Mouse (Mus musculus) kidney, postnatal 0 days (tissue): ENCODE measurements around the gene Rpl18a. TPM values are rescaled to one million over a fixed set of nuclear protein-coding genes. Genes with fewer than 3 reads are reported as not detected.

ENCODE experiments used
- ATAC-seq: fragments of 200-750 bp; cut with Nextera tagmentation; replicated peaks from 2 replicates; pipeline ENCODE4 v1.8.0; 2017; ENCODE audit warnings: low read depth, moderate number of reproducible peaks, moderate TSS enrichment, moderate library complexity; ENCODE audit not compliant: low FRiP score
- DNase-seq: peaks from one replicate; pipeline ENCODE4 v3.0.0-alpha.2; 2016; ENCODE audit warnings: low spot score
- H3K27ac ChIP-seq: fragments of 300-500 bp; sonication (generic); 2 replicates; pipeline ENCODE4 v1.5.1; 2014; ENCODE audit warnings: mild to moderate bottlenecking
- H3K27me3 ChIP-seq: fragments of 300-500 bp; sonication (generic); 2 replicates; pipeline ENCODE4 v1.6.1; 2014; ENCODE audit warnings: low read length, mixed read lengths; ENCODE audit not compliant: insufficient read depth
- H3K36me3 ChIP-seq: fragments of 300-500 bp; sonication (generic); 2 replicates; pipeline ENCODE4 v1.6.1; 2014; ENCODE audit warnings: low read length, mixed read lengths; ENCODE audit not compliant: insufficient read depth
- H3K4me1 ChIP-seq: fragments of 300-500 bp; sonication (generic); replicated peaks from 2 replicates; pipeline ENCODE4 v1.6.1; 2014; ENCODE audit warnings: antibody characterized with exemption, low read length, mixed read lengths; ENCODE audit not compliant: insufficient read depth
- H3K4me2 ChIP-seq: fragments of 300-500 bp; sonication (generic); 2 replicates; pipeline ENCODE4 v1.6.1; 2014; ENCODE audit warnings: mild to moderate bottlenecking, low read length, moderate library complexity, mixed read lengths
- H3K4me3 ChIP-seq: fragments of 300-500 bp; sonication (generic); replicated peaks from 2 replicates; pipeline ENCODE4 v1.5.1; 2014; ENCODE audit warnings: low read depth, low read length
- H3K9ac ChIP-seq: fragments of 300-500 bp; sonication (generic); 2 replicates; pipeline ENCODE4 v1.6.1; 2014; ENCODE audit warnings: low read depth, low read length
- H3K9me3 ChIP-seq: fragments of 300-500 bp; sonication (generic); replicated peaks from 2 replicates; pipeline ENCODE4 v1.6.1; 2016; ENCODE audit warnings: low read length, inconsistent platforms, mixed read lengths
- CTCF ChIP-seq: IDR thresholded peaks from 2 replicates; pipeline ENCODE4 v1.5.1; 2016; ENCODE audit warnings: antibody characterized with exemption, low read depth, mild to moderate bottlenecking, moderate library complexity
- WGBS: fragments of 180-500 bp; shearing (Covaris S2); extraction: QIAGEN DNeasy Blood & Tissue Kit; methylation state at CpG from one replicate; pipeline ENCODE4 v1.1.7; 2014; 5-methylcytosine and 5-hydroxymethylcytosine counted together
- polyA plus RNA-seq: library from polyadenylated mRNA; unstranded; fragments of >200 nt; fragmentation: Nextera tagmentation; extraction: Ambion mirVana; gene quantifications from 2 replicates; pipeline ENCODE4 v1.2.1, GENCODE M21; 2015

The Rpl18a gene
- polyA plus RNA-seq, 1 experiment from 2014 or later = 5,941 TPM

DNA sequence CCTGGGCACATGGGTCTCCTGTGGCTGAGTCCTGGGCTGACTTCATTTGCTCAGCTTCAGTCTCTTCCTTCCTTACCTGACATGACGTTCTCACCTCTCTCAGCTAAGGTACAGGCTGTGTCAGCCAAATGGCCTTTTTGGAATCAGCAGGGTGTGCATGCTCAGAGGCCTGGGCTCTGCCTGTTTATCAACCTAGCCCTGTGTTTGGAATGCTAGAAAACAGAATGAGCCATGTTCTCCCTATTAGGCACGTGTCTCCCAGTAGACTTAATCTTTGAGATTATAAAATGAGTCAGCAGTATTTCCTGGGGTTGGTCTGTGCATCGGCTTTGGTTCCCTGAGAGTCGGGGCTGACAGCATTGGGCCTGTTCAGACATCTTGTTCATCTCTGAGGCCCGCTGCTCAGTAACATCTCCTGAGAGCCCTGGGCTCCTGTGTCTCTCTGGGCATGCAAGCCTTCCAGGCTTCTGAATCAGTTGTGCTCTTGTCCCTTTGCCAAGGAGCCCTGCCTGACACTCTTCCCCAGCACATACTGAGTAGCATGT is 31.6 kb upstream of the Rpl18a start:
- H3K9ac ChIP-seq = no peak overlapping the region
- DNase-seq (no peak), ATAC-seq (no peak)
- no peaks in the 10 kb centered on the region for H3K27me3 ChIP-seq
- no peaks in the 10 kb centered on the region for H3K4me1 ChIP-seq
- no peaks in the 10 kb centered on the region for H3K9me3 ChIP-seq
- no peak overlapping the region for H3K4me2 ChIP-seq
- TF ChIP-seq CTCF = no peak
- H3K36me3 ChIP-seq = no peaks in the 10 kb centered on the region
- H3K4me3 ChIP-seq = no peak overlapping the region
- no peak overlapping the region for H3K27ac ChIP-seq
- WGBS = 80% methylated on average over 5 of the region's 5 CpGs

DNA sequence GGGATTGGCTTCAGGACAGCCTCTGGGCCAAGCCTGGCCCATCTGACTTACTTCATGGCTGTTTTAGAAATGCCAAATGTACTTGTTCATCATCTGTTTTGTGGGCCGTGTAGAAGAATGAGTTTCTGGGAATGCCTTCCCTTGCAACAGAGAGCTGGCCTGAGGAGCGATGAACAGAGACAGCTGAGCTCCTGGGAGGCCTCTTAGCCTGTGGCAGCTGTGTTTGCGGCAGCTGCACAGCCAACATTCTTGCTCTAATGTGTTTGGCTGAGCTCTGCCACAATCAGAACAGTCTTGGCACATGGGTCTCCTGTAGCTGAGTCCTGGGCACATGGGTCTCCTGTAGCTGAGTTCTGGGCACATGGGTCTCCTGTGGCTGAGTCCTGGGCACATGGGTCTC is 30.9 kb upstream of the Rpl18a start:
- TF ChIP-seq CTCF = no peak
- no peak overlapping the region for H3K4me2 ChIP-seq

DNA sequence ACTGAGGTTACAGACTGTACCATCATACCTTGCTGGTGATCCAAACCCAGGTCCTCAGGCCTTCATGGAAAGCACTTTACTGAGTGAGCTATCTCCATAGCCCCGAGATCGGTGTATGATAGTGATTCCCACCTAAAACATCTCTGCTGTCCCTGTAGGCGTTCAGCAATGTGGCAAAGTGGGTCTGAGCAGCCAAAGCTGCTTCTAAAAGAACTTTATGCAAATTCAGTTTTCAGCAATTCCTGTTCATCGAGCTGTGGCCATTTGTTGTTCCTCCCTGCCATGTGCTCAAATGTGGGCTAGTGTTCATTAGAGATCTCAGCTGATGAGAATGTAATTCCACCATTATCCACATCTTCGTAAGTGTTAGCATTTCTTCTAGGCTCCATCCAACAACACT is 29.2 kb upstream of the Rpl18a start:
- H3K4me1 ChIP-seq = no peaks in the 10 kb centered on the region
- H3K36me3 ChIP-seq = no peaks in the 10 kb centered on the region
- no peak for DNase-seq
- H3K9me3 ChIP-seq = no peaks in the 10 kb centered on the region
- H3K4me3 ChIP-seq = no peak overlapping the region
- WGBS = 86% methylated on average over 5 of the region's 5 CpGs
- no peak for TF ChIP-seq CTCF
- H3K27me3 ChIP-seq = no peaks in the 10 kb centered on the region
- no peak overlapping the region for H3K27ac ChIP-seq
- no peak for ATAC-seq
- no peak overlapping the region for H3K9ac ChIP-seq
- H3K4me2 ChIP-seq = no peak overlapping the region

More for the DNA sequence above, 30.9 kb upstream of the Rpl18a start:
- WGBS = 76% methylated on average over 3 of the region's 3 CpGs
- Histone ChIP-seq H3K9me3 (no peaks in the 10 kb centered on the region), H3K4me3 (no peak overlapping the region), H3K9ac (no peak overlapping the region), H3K36me3 (no peaks in the 10 kb centered on the region), H3K27ac (no peak overlapping the region), H3K27me3 (no peaks in the 10 kb centered on the region), H3K4me1 (no peaks in the 10 kb centered on the region)
- ATAC-seq (no peak), DNase-seq (no peak)

DNA sequence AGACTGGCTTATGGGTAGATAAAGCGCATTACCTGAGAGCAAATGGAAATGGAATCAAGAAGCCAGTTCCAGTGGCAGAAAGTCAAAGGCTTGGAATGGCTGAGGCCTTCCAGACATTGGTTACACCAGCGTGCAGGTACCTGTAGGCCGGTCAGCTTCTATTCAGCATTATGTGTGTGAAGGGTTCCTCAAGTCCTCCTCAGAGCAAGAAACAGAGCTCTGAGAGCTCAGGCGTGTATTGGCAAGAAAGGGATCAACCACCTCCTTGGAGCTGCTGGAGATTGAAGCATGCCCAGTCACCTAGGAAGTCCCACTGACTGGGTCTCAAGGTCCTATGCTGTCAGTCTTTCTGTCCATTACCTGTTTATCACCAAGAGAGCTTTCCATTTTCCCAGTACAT is 28.5 kb upstream of the Rpl18a start:
- H3K4me1 ChIP-seq = no peaks in the 10 kb centered on the region
- ATAC-seq (no peak), DNase-seq (no peak)
- H3K27ac ChIP-seq = no peak overlapping the region
- H3K9me3 ChIP-seq = no peaks in the 10 kb centered on the region
- H3K36me3 ChIP-seq = no peaks in the 10 kb centered on the region
- H3K4me2 ChIP-seq = no peak overlapping the region
- 93% methylated on average over 4 of the region's 4 CpGs for WGBS
- no peak overlapping the region for H3K4me3 ChIP-seq
- H3K9ac ChIP-seq = no peak overlapping the region
- H3K27me3 ChIP-seq = no peaks in the 10 kb centered on the region
- no peak for TF ChIP-seq CTCF

DNA sequence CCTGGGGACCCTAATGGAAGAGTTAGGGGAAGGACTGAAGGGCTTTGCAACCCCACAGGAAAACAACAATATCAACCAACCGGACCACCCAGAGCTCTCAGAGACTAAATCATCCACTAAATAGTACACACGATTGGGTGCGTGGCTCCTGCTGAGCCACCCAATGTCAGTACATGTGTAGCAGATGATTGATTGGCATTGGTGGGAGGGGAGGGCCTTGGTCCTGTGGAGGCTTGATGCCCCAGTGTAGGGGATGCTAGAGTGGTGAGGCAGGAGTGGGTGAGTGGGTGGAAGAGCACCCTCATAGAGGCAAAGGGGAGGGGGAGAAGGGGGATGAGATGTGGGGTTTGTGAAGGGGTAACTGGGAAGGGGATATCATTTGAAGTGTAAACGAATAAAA is 26.9 kb upstream of the Rpl18a start:
- Histone ChIP-seq H3K27me3 (no peaks in the 10 kb centered on the region), H3K4me2 (no peak overlapping the region), H3K9ac (no peak overlapping the region), H3K36me3 (0 out of 2 replicates have a peak, but pooled peaks cover under 1% of the 10 kb centered on the region), H3K4me1 (no peaks in the 10 kb centered on the region), H3K27ac (no peak overlapping the region), H3K4me3 (no peak overlapping the region), H3K9me3 (no peaks in the 10 kb centered on the region)
- TF ChIP-seq CTCF = no peak
- no peak for ATAC-seq
- DNase-seq = no peak
- WGBS = 83% methylated on average over 4 of the region's 4 CpGs

DNA sequence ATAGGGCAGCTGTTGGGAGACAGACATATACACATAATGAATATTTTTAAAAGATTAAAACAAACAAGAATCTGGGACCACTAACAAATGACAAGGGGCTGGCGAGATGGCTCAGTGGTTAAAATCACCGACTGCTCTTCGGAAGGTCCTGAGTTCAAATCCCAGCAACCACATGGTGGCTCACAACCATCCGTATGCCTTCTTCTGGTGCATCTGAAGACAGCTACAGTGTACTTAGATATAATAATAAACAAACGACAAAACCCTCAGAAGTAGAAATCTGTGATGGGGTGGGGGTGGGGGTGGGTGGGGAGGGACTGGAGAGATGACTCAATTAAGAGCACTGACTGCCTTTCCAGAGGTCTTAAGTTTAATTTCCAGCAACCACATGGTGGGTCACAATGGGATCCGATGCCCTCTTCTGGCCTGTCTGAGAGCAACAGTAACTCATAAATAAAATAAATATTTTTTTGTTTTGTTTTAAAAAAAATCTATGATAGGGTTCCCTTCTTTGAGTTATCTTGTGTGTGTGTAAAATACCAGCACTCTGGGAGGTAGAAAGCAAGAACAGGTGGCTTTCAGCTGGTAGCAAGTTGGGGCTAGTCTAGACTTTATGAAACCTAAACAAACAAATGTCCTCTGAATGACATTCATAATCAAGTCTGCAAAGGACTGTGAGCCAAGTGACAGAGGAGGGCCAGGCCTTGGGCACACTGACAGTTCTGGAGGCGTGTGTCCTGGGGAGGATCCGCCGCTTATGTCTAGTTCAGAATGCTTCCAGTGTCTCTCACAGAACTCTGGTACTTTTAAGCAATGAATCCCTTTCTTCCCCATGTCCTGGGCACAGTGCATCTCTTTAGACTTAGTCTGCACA is 23.1 kb upstream of the Rpl18a start:
- no peak for ATAC-seq
- no peak overlapping the region for H3K27ac ChIP-seq
- 83% methylated on average over 9 of the region's 9 CpGs for WGBS
- no peaks in the 10 kb centered on the region for H3K27me3 ChIP-seq
- no peaks in the 10 kb centered on the region for H3K9me3 ChIP-seq
- H3K36me3 ChIP-seq = peaks cover 31% of the 10 kb centered on the region
- no peaks in the 10 kb centered on the region for H3K4me1 ChIP-seq
- no peak overlapping the region for H3K9ac ChIP-seq
- TF ChIP-seq CTCF = peak; percentile 15; the same call in 1 of the 2 replicates
- no peak for DNase-seq
- H3K4me2 ChIP-seq = no peak overlapping the region
- no peak overlapping the region for H3K4me3 ChIP-seq
